Mouse (Mus musculus) liver, embryonic 14.5 days (tissue): ENCODE results near the gene Hoxb6.

Experiments used
- CTCF ChIP-seq: IDR thresholded peaks from 2 replicates; pipeline ENCODE4 v1.5.1; 2016; ENCODE audit warnings: antibody characterized with exemption, low read depth, control low read depth
- EP300 ChIP-seq: IDR thresholded peaks from 2 replicates; pipeline ENCODE4 v1.6.1; 2016; ENCODE audit warnings: antibody characterized with exemption, low read depth

DNA sequence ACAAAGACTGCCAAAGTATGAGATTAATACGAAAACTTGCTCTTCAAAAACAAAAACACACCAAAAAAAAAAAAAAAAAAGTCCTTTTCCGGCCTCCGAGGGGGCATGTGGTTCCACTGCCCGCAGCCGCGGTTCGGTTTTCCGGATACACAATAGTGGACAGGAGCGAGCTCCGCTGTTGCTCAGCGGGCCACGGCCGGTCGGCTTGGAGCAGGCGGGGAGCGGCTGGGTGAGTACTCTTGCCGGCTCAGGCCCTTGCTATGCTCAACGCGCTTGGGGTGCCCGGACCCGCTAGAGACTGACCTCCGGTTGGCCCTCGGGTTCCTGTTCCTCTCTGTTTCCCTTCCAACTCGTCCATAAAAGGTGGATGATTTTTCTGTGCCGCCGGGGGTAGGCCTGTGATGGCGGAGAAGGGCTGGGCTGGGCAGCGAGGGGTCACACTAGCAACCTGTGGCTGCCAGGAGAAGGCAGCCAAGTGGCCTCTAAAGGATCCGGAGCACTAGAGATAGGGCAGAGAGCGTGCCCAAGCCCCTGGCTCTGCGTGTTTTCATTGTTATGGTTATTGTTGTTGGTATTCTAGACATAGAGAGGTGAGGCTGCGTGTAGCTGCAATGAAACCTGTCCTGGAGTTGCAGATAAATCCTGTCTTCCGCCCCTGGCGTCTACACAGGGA, 22.5 kb downstream of the Hoxb6 start:
- no peak for TF ChIP-seq CTCF
- no peak for TF ChIP-seq EP300
